Mouse (Mus musculus) intestine, embryonic 16.5 days (tissue): ENCODE measurements around the gene Dpep2nb. TPM values are rescaled to one million over a fixed set of nuclear protein-coding genes. Genes with fewer than 3 reads are reported as not detected.
"Not testable (repeated sequence)": the region's sequence is repeated elsewhere in the genome, so short reads cannot be mapped to it uniquely, and the experiment has no call there.

Experiments used
- ATAC-seq: fragments of 200-750 bp; cut with Nextera tagmentation; 2 replicates; pipeline ENCODE4 v1.8.0; 2017; ENCODE audit warnings: moderate TSS enrichment, moderate library complexity
- H3K27ac ChIP-seq: fragments of 300-500 bp; sonication (generic); 2 replicates; pipeline ENCODE4 v1.5.1; 2014; ENCODE audit warnings: mild to moderate bottlenecking, low read length
- H3K27me3 ChIP-seq: fragments of 300-500 bp; sonication (generic); replicated peaks from 2 replicates; pipeline ENCODE4 v1.6.1; 2014; ENCODE audit warnings: low read length, control low read depth, mixed read lengths; ENCODE audit not compliant: control insufficient read depth, insufficient read depth
- H3K36me3 ChIP-seq: fragments of 300-500 bp; sonication (generic); 2 replicates; pipeline ENCODE4 v1.6.1; 2014; ENCODE audit warnings: low read length, control low read depth; ENCODE audit not compliant: control insufficient read depth, insufficient read depth
- H3K4me1 ChIP-seq: fragments of 300-500 bp; sonication (generic); 2 replicates; pipeline ENCODE4 v1.6.1; 2014; ENCODE audit warnings: low read length, control low read depth, mixed read lengths; ENCODE audit not compliant: control insufficient read depth, insufficient read depth
- H3K4me2 ChIP-seq: fragments of 300-500 bp; sonication (generic); 2 replicates; pipeline ENCODE4 v1.6.1; 2014; ENCODE audit warnings: low read depth, low read length, control low read depth
- H3K4me3 ChIP-seq: fragments of 300-500 bp; sonication (generic); 2 replicates; pipeline ENCODE4 v1.5.1; 2014; ENCODE audit warnings: mild to moderate bottlenecking, low read length
- H3K9ac ChIP-seq: fragments of 300-500 bp; sonication (generic); 2 replicates; pipeline ENCODE4 v1.6.1; 2014; ENCODE audit warnings: low read depth, low read length
- H3K9me3 ChIP-seq: fragments of 300-500 bp; sonication (generic); 2 replicates; pipeline ENCODE4 v1.6.1; 2016; ENCODE audit warnings: low read length, control low read depth; ENCODE audit not compliant: control insufficient read depth
- WGBS: fragments of 180-500 bp; shearing (Covaris S2); extraction: QIAGEN DNeasy Blood & Tissue Kit; methylation state at CpG from one replicate; pipeline ENCODE4 v1.1.7; 2014; 5-methylcytosine and 5-hydroxymethylcytosine counted together
- polyA plus RNA-seq: library from polyadenylated mRNA; unstranded; fragments of >200 nt; fragmentation: Nextera tagmentation; extraction: Ambion mirVana; gene quantifications from 2 replicates; pipeline ENCODE4 v1.2.1, GENCODE M21; 2015

Gene Dpep2nb
- polyA plus RNA-seq, 1 experiment from 2014 or later = 0.12 TPM

- Histone ChIP-seq H3K27me3 (no peaks in the 10 kb centered on the region), H3K4me3 (no peak overlapping the region), H3K9ac (no peak overlapping the region), H3K9me3 (no peaks in the 10 kb centered on the region), H3K36me3 (no peaks in the 10 kb centered on the region), H3K4me1 (peaks cover 7% of the 10 kb centered on the region; the same call in 1 of the 2 replicates), H3K27ac (no peak overlapping the region), H3K4me2 (no peak overlapping the region)
- ATAC-seq = peak; percentile 27; the same call in 1 of the 2 replicates
- 67% methylated on average over 3 of the region's 3 CpGs for WGBS
Measured at GRCm38 (mm10) chr8:106044151-106044550, 38.4 kb upstream of the Dpep2nb start.

- H3K9me3 ChIP-seq = no peaks in the 10 kb centered on the region
- ATAC-seq = no peak
- H3K4me2 ChIP-seq = no peak overlapping the region
- no peak overlapping the region for H3K9ac ChIP-seq
- H3K4me1 ChIP-seq = 0 out of 2 replicates have a peak, but pooled peaks cover under 1% of the 10 kb centered on the region
- no peak overlapping the region for H3K4me3 ChIP-seq
- H3K27ac ChIP-seq = no peak overlapping the region
- no peaks in the 10 kb centered on the region for H3K27me3 ChIP-seq
- no peaks in the 10 kb centered on the region for H3K36me3 ChIP-seq
- 73% methylated on average over 2 of the region's 2 CpGs for WGBS
Measured at GRCm38 (mm10) chr8:106043055-106043454, 37.3 kb upstream of the Dpep2nb start.

- Histone ChIP-seq H3K9ac (0 out of 2 replicates have a peak overlapping the region, but pooled peaks have one; percentile 3), H3K9me3 (no peaks in the 10 kb centered on the region), H3K27ac (no peak overlapping the region), H3K4me1 (no peaks in the 10 kb centered on the region), H3K4me2 (no peak overlapping the region), H3K27me3 (no peaks in the 10 kb centered on the region), H3K4me3 (no peak overlapping the region), H3K36me3 (no peaks in the 10 kb centered on the region)
- 59% methylated on average over 4 of the region's 4 CpGs for WGBS
- ATAC-seq = peak; percentile 55; the same call in 1 of the 2 replicates
Measured at GRCm38 (mm10) chr8:106040218-106040617, 34.4 kb upstream of the Dpep2nb start.

- no peak overlapping the region for H3K4me2 ChIP-seq
- no peak overlapping the region for H3K27ac ChIP-seq
- H3K4me3 ChIP-seq = no peak overlapping the region
- no peaks in the 10 kb centered on the region for H3K4me1 ChIP-seq
- H3K36me3 ChIP-seq = no peaks in the 10 kb centered on the region
- H3K9ac ChIP-seq = no peak overlapping the region
- no peak for ATAC-seq
- no peaks in the 10 kb centered on the region for H3K27me3 ChIP-seq
- H3K9me3 ChIP-seq = no peaks in the 10 kb centered on the region
- WGBS = 78% methylated on average over 4 of the region's 4 CpGs
Measured at GRCm38 (mm10) chr8:106039605-106040004, 33.8 kb upstream of the Dpep2nb start.

- no peaks in the 10 kb centered on the region for H3K4me1 ChIP-seq
- WGBS = 89% methylated on average over 10 of the region's 10 CpGs
- H3K27ac ChIP-seq = no peak overlapping the region
- ATAC-seq = no peak
- H3K9me3 ChIP-seq = no peaks in the 10 kb centered on the region
- H3K4me2 ChIP-seq = no peak overlapping the region
- no peaks in the 10 kb centered on the region for H3K36me3 ChIP-seq
- no peak overlapping the region for H3K4me3 ChIP-seq
- no peak overlapping the region for H3K9ac ChIP-seq
- H3K27me3 ChIP-seq = no peaks in the 10 kb centered on the region
Measured at GRCm38 (mm10) chr8:106038721-106039120, 32.9 kb upstream of the Dpep2nb start.

- Histone ChIP-seq H3K36me3 (no peaks in the 10 kb centered on the region), H3K4me2 (no peak overlapping the region), H3K27me3 (no peaks in the 10 kb centered on the region), H3K9me3 (no peaks in the 10 kb centered on the region), H3K4me1 (no peaks in the 10 kb centered on the region), H3K9ac (no peak overlapping the region), H3K4me3 (no peak overlapping the region), H3K27ac (no peak overlapping the region)
- peak; percentile 52; the same call in 1 of the 2 replicates for ATAC-seq
Measured at GRCm38 (mm10) chr8:106022483-106022882, 16.7 kb upstream of the Dpep2nb start.

- WGBS = 86% methylated on average over 3 of the region's 3 CpGs
- Histone ChIP-seq H3K4me1 (no peaks in the 10 kb centered on the region), H3K36me3 (no peaks in the 10 kb centered on the region), H3K4me2 (no peak overlapping the region), H3K27ac (no peak overlapping the region), H3K9ac (no peak overlapping the region), H3K27me3 (no peaks in the 10 kb centered on the region), H3K9me3 (no peaks in the 10 kb centered on the region), H3K4me3 (no peak overlapping the region)
- no peak for ATAC-seq
Measured at GRCm38 (mm10) chr8:106018039-106018438, 12.3 kb upstream of the Dpep2nb start.

- Histone ChIP-seq H3K27ac (no peak overlapping the region), H3K27me3 (no peaks in the 10 kb centered on the region), H3K9me3 (no peaks in the 10 kb centered on the region), H3K9ac (no peak overlapping the region), H3K4me1 (no peaks in the 10 kb centered on the region; the same call in 1 of the 2 replicates), H3K4me3 (no peak overlapping the region), H3K4me2 (no peak overlapping the region), H3K36me3 (no peaks in the 10 kb centered on the region)
- 88% methylated on average over 7 of the region's 7 CpGs for WGBS
- no peak for ATAC-seq
Measured at GRCm38 (mm10) chr8:106017130-106017529, 11.4 kb upstream of the Dpep2nb start.

GRCm38 (mm10) chr8:106016284-106016683 lies 10.5 kb upstream of the Dpep2nb start:
- H3K4me3 ChIP-seq = no peak overlapping the region
- no peak overlapping the region for H3K9ac ChIP-seq
- H3K27me3 ChIP-seq = no peaks in the 10 kb centered on the region
- H3K36me3 ChIP-seq = no peaks in the 10 kb centered on the region
- no peak for ATAC-seq
- H3K9me3 ChIP-seq = no peaks in the 10 kb centered on the region
- 93% methylated on average over 6 of the region's 6 CpGs for WGBS
- H3K4me2 ChIP-seq = no peak overlapping the region
- no peak overlapping the region for H3K27ac ChIP-seq
- peaks cover 3% of the 10 kb centered on the region; the same call in 1 of the 2 replicates for H3K4me1 ChIP-seq

- Histone ChIP-seq H3K9ac (peak overlapping the region; percentile 83), H3K4me1 (peaks cover 14% of the 10 kb centered on the region), H3K4me3 (peak overlapping the region; percentile 68), H3K4me2 (peak overlapping the region; percentile 97)
- WGBS = 74% methylated on average over 8 of the region's 8 CpGs
- not testable (repeated sequence) for H3K36me3 ChIP-seq, ATAC-seq, H3K9me3 ChIP-seq, H3K27ac ChIP-seq, H3K27me3 ChIP-seq
Measured at GRCm38 (mm10) chr8:106012203-106012602, 6.4 kb upstream of the Dpep2nb start.
